Mouse (Mus musculus) cerebellum, postnatal 25 days (tissue): ENCODE results near the gene Krt26.

Experiments used
- DNase-seq, 2 experiments: peaks; one replicate each; pipeline ENCODE4 v3.0.0; 2021; ENCODE audit warnings: mixed read lengths in 2 of 2

Krt26 gene

GRCm38 (mm10) chr11:99284011-99284410 is 53.8 kb downstream of the Krt26 start:
- DNase-seq, result peak; percentile 65 to 78

GRCm38 (mm10) chr11:99283334-99283733 is 54.4 kb downstream of the Krt26 start:
- DNase-seq, result peak; percentile 29 to 32

- DNase-seq, result peak; percentile 62 to 63
These were observed 56.6 kb downstream of the Krt26 start for GRCm38 (mm10) chr11:99281116-99281515.

GRCm38 (mm10) chr11:99279986-99280385 is 57.8 kb downstream of the Krt26 start:
- DNase-seq, result peak; percentile 45 to 60
